Mouse (Mus musculus) T-cell, adult 66 days (primary cell): ENCODE data around the gene Aven. TPM values are rescaled to one million over a fixed set of nuclear protein-coding genes. Genes with fewer than 3 reads are reported as not detected.

Experiments
- total RNA-seq, 2 experiments: library from RNA; stranded (reverse); gene quantifications; 3 replicates in 1 of 2; 4 replicates in 1 of 2; pipeline ENCODE4 v1.2.4; 2023

The Aven gene
- total RNA-seq = 10 to 100 TPM; 61.6 to 69.3 TPM

GRCm38 (mm10) chr2:112492856-112493538 lies at the start of gene Aven:
Aven (plus strand) TSS chr2:112492964.

GRCm38 (mm10) chr2:112454862-112455564 lies 37.8 kb upstream of the Aven start, which contains the start of gene Emc7:
Emc7 (plus strand) TSS chr2:112454997.

GRCm38 (mm10) chr2:112480669-112481068 lies 12.1 kb upstream of the Aven start, which contains the start of gene Chrm5:
Chrm5 (minus strand) TSS chr2:112480769.

Other genes with a start within 250 kb of the Aven start
- gene Nutm1, start 233.7 kb upstream of the Aven start, total RNA-seq = not detected
- gene Nop10, start 231.0 kb upstream of the Aven start, total RNA-seq = 10 to 100 TPM; 65.6 to 74.8 TPM
- gene Slc12a6, start 227.1 kb upstream of the Aven start, total RNA-seq = 100 to 1,000 TPM; 121 to 133 TPM
- 1 to 10 TPM in 1 of 2 experiments, not detected in 1; 1.3 TPM for gene Gm21985, start 226.7 kb upstream of the Aven start, total RNA-seq
- 10 to 100 TPM; 34.3 to 40.4 TPM for gene Emc4, start 124.9 kb upstream of the Aven start, total RNA-seq
- gene Katnbl1, start 113.8 kb upstream of the Aven start, total RNA-seq = 10 to 100 TPM; 11.9 to 15.6 TPM
- gene Emc7, start 38.0 kb upstream of the Aven start, total RNA-seq = 10 to 100 TPM; 13.0 to 14.4 TPM
- not detected for gene Chrm5, start 12.2 kb upstream of the Aven start, total RNA-seq